Mouse (Mus musculus) heart, embryonic 12.5 days (tissue): ENCODE measurements around the gene Srrm4. TPM values are rescaled to one million over a fixed set of nuclear protein-coding genes. Genes with fewer than 3 reads are reported as not detected.

Experiments
- ATAC-seq: fragments of 200-750 bp; cut with Nextera tagmentation; 2 replicates; pipeline ENCODE4 v1.8.0; 2017; ENCODE audit warnings: moderate TSS enrichment, moderate library complexity; ENCODE audit not compliant: insufficient number of reproducible peaks, low FRiP score
- H3K27ac ChIP-seq: fragments of 300-500 bp; sonication (generic); 2 replicates; pipeline ENCODE4 v1.5.1; 2016; ENCODE audit warnings: mild to moderate bottlenecking, moderate library complexity; ENCODE audit not compliant: poor library complexity, severe bottlenecking
- H3K27me3 ChIP-seq: fragments of 300-500 bp; sonication (generic); replicated peaks from 2 replicates; pipeline ENCODE4 v1.6.1; 2016; ENCODE audit warnings: mild to moderate bottlenecking, moderate library complexity
- H3K36me3 ChIP-seq: fragments of 300-500 bp; sonication (generic); 2 replicates; pipeline ENCODE4 v1.6.1; 2016; ENCODE audit warnings: mild to moderate bottlenecking, moderate library complexity
- H3K4me1 ChIP-seq: fragments of 300-500 bp; sonication (generic); replicated peaks from 2 replicates; pipeline ENCODE4 v1.6.1; 2016; ENCODE audit warnings: mild to moderate bottlenecking
- H3K4me2 ChIP-seq: fragments of 300-500 bp; sonication (generic); 2 replicates; pipeline ENCODE4 v1.6.1; 2016; ENCODE audit warnings: mild to moderate bottlenecking, moderate library complexity
- H3K4me3 ChIP-seq: fragments of 300-500 bp; sonication (generic); 2 replicates; pipeline ENCODE4 v1.5.1; 2016; ENCODE audit warnings: mild to moderate bottlenecking
- H3K9ac ChIP-seq: fragments of 300-500 bp; sonication (generic); 2 replicates; pipeline ENCODE4 v1.6.1; 2016; ENCODE audit warnings: mild to moderate bottlenecking, moderate library complexity
- H3K9me3 ChIP-seq: fragments of 300-500 bp; sonication (generic); replicated peaks from 2 replicates; pipeline ENCODE4 v1.6.1; 2016; ENCODE audit warnings: mild to moderate bottlenecking, moderate library complexity
- WGBS: fragments of 180-500 bp; shearing (Covaris S2); methylation state at CpG from one replicate; pipeline ENCODE4 v1.1.7; 2016; 5-methylcytosine and 5-hydroxymethylcytosine counted together
- polyA plus RNA-seq: library from polyadenylated mRNA; unstranded; fragments of >200 nt; fragmentation: Nextera tagmentation; extraction: Ambion mirVana; gene quantifications from 2 replicates; pipeline ENCODE4 v1.2.1, GENCODE M21; 2016

Srrm4 gene
- polyA plus RNA-seq, 1 experiment from 2014 or later, result 1.7 TPM

GRCm38 (mm10) chr5:116405934-116406333 lies 185.7 kb downstream of the Srrm4 start:
- ATAC-seq, result no peak
- 91% methylated on average over 1 of the region's 1 CpGs for WGBS
- H3K36me3 ChIP-seq, result peaks cover 15% of the 10 kb centered on the region

DNA sequence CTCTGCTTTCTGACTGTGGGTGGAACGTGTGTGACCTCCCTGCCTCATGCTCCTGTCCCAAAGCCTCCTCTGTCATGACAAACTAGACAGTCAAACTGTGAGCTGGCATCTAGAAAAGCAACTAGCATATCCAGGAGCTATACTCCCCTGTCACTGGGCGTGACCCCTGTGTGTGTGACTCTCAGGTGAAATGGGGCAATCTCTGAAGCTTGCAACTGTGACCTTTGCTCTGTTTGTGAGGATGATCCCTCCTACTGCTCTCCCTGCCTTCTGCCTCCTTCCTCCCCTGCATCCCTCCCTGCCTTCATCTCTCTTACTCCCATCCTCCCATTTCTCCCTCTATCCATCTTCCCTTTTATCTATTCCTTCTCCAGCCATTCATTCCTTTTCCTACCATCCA lies 187.6 kb downstream of the Srrm4 start:
- no peak overlapping the region for H3K4me2 ChIP-seq
- ATAC-seq, result no peak
- H3K27me3 ChIP-seq, result no peaks in the 10 kb centered on the region
- peaks cover 10% of the 10 kb centered on the region for H3K36me3 ChIP-seq
- no peak overlapping the region for H3K9ac ChIP-seq
- no peaks in the 10 kb centered on the region for H3K9me3 ChIP-seq
- no peak overlapping the region for H3K4me3 ChIP-seq
- 87% methylated on average over 2 of the region's 2 CpGs for WGBS
- H3K27ac ChIP-seq, result no peak overlapping the region
- H3K4me1 ChIP-seq, result peaks cover 15% of the 10 kb centered on the region

More at GRCm38 (mm10) chr5:116405934-116406333, 185.7 kb downstream of the Srrm4 start:
- Histone ChIP-seq H3K27ac (no peak overlapping the region), H3K4me2 (no peak overlapping the region), H3K4me1 (peaks cover 34% of the 10 kb centered on the region), H3K9me3 (no peaks in the 10 kb centered on the region), H3K9ac (no peak overlapping the region), H3K4me3 (no peak overlapping the region), H3K27me3 (no peaks in the 10 kb centered on the region)

DNA sequence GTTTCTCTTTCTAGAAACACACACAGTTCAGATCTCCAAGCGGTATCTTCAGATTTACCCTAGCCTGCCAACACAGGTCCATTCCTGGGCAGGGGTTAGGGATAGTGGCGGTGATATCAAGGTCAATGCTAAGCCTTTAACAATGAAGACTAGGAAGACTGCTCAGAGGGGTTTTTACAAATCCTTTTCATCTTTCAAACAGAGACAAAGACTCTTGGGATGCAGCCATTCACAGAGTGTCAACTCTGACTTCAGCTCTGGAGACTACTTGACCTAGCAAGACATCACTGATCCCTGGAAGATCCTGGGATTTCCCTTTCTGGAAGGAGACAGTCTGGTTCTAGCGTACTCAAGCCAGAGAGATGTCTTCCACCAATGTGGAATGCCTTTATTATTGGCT lies 190.8 kb downstream of the Srrm4 start:
- ATAC-seq, result no peak
- WGBS, result 85% methylated on average over 3 of the region's 3 CpGs
- no peak overlapping the region for H3K9ac ChIP-seq
- H3K27me3 ChIP-seq, result no peaks in the 10 kb centered on the region
- no peaks in the 10 kb centered on the region for H3K9me3 ChIP-seq
- H3K36me3 ChIP-seq, result no peaks in the 10 kb centered on the region
- no peak overlapping the region for H3K4me3 ChIP-seq
- no peak overlapping the region for H3K27ac ChIP-seq
- H3K4me2 ChIP-seq, result no peak overlapping the region
- peaks cover 7% of the 10 kb centered on the region; the same call in 1 of the 2 replicates for H3K4me1 ChIP-seq

DNA sequence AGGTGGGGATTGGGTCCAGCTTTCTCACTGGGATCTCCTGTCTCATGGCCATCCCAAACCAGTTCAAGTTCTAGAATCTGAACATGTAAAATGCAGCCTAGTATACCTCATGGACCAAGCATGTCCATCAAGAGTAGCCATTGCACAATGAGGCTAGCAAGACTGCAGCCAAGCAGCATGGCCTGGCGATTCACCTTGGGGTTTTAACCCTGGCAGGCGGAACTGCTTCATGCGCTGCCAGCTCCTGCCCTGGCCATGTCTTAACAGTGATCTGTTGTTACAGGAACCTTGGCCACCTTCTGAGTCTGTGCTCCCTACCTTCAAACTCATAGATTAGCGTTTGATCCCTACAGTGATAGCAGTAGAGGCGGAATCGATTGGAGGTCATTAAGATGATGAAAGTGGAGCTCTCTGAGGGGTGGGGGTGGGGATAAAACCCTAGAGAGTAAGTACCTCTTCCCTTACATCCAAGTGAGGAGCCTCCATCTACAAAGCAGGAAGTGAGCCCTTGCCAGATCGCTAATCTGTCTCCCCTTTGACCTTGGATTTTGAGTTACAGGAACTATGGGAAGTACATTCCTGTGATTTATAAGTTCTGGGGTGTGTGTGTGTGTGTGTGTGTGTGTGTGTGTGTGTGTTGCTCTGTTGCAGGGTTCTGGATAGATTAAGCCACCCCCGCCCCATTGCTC lies 191.4 kb downstream of the Srrm4 start:
- peaks cover 7% of the 10 kb centered on the region; the same call in 1 of the 2 replicates for H3K4me1 ChIP-seq
- no peaks in the 10 kb centered on the region for H3K36me3 ChIP-seq
- WGBS, result 69% methylated on average over 8 of the region's 8 CpGs
- no peaks in the 10 kb centered on the region for H3K9me3 ChIP-seq
- H3K4me2 ChIP-seq, result no peak overlapping the region
- ATAC-seq, result no peak
- H3K27ac ChIP-seq, result no peak overlapping the region
- H3K9ac ChIP-seq, result no peak overlapping the region
- no peak overlapping the region for H3K4me3 ChIP-seq
- H3K27me3 ChIP-seq, result no peaks in the 10 kb centered on the region

DNA sequence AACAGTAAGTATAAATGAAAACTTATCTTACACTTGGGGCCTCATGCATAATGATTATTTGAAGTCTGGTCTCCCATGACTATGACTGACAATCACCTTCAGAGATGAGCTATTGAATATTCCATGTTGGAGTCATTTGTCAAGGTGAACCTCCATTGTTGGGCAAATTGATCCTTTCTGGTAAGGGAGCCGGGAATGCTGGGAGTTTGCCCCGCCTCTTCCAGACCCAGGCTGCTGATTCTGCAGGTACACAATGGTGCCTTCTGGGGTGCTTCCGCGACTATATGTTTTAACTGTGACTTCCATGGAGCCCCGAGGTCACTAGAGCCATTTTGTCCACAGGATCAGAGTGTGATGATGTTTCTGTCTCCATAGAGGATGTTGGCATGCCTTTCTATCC lies 195.5 kb downstream of the Srrm4 start:
- ATAC-seq, result no peak
- H3K27me3 ChIP-seq, result no peaks in the 10 kb centered on the region
- no peak overlapping the region for H3K4me3 ChIP-seq
- no peaks in the 10 kb centered on the region for H3K9me3 ChIP-seq
- H3K4me1 ChIP-seq, result peaks cover 7% of the 10 kb centered on the region; the same call in 1 of the 2 replicates
- 65% methylated on average over 5 of the region's 5 CpGs for WGBS
- H3K27ac ChIP-seq, result no peak overlapping the region
- no peak overlapping the region for H3K4me2 ChIP-seq
- H3K36me3 ChIP-seq, result no peaks in the 10 kb centered on the region
- H3K9ac ChIP-seq, result no peak overlapping the region

- 58% methylated on average over 9 of the region's 9 CpGs for WGBS
- Histone ChIP-seq H3K27me3 (no peaks in the 10 kb centered on the region), H3K9me3 (no peaks in the 10 kb centered on the region), H3K27ac (no peak overlapping the region), H3K4me2 (no peak overlapping the region), H3K36me3 (no peaks in the 10 kb centered on the region), H3K4me3 (no peak overlapping the region), H3K4me1 (peaks cover 19% of the 10 kb centered on the region), H3K9ac (no peak overlapping the region)
- no peak for ATAC-seq
Measured at GRCm38 (mm10) chr5:116392603-116393002, 199.0 kb downstream of the Srrm4 start.

GRCm38 (mm10) chr5:116389856-116390542 lies 201.6 kb downstream of the Srrm4 start:
- no peaks in the 10 kb centered on the region for H3K27me3 ChIP-seq
- H3K9me3 ChIP-seq, result no peaks in the 10 kb centered on the region
- H3K4me1 ChIP-seq, result peaks cover 13% of the 10 kb centered on the region
- H3K27ac ChIP-seq, result peak overlapping the region; percentile 39; the same call in 1 of the 2 replicates
- no peaks in the 10 kb centered on the region for H3K36me3 ChIP-seq
- 41% methylated on average over 15 of the region's 15 CpGs for WGBS
- H3K4me3 ChIP-seq, result no peak overlapping the region
- H3K4me2 ChIP-seq, result peak overlapping the region; percentile 27; the same call in 1 of the 2 replicates
- H3K9ac ChIP-seq, result no peak overlapping the region; the same call in 1 of the 2 replicates
- ATAC-seq, result peak; percentile 76; the same call in 1 of the 2 replicates

GRCm38 (mm10) chr5:116389321-116389720 lies 202.3 kb downstream of the Srrm4 start:
- no peak overlapping the region for H3K27ac ChIP-seq
- WGBS, result 70% methylated on average over 4 of the region's 4 CpGs

More at GRCm38 (mm10) chr5:116389321-116389720, 202.3 kb downstream of the Srrm4 start:
- ATAC-seq, result no peak
- Histone ChIP-seq H3K9me3 (no peaks in the 10 kb centered on the region), H3K4me2 (peak overlapping the region; percentile 27; the same call in 1 of the 2 replicates), H3K36me3 (no peaks in the 10 kb centered on the region), H3K4me3 (no peak overlapping the region), H3K9ac (no peak overlapping the region; the same call in 1 of the 2 replicates), H3K4me1 (peaks cover 13% of the 10 kb centered on the region), H3K27me3 (no peaks in the 10 kb centered on the region)

Other genes starting within 250 kb of the Srrm4 start
- gene Hspb8, start 169.0 kb downstream of the Srrm4 start, polyA plus RNA-seq, result 37.7 and 37.9 TPM in 2 replicates